Mouse (Mus musculus) embryonic fibroblast, embryonic 13.5 days (primary cell): ENCODE measurements around the gene Gch1.

Experiments used
- CTCF ChIP-seq: IDR thresholded peaks from 2 replicates; pipeline ENCODE4 v1.5.1; 2011; ENCODE audit warnings: mild to moderate bottlenecking, control low read depth, low read length, moderate library complexity, borderline replicate concordance; ENCODE audit not compliant: insufficient read depth
- POLR2A ChIP-seq: IDR thresholded peaks from 2 replicates; pipeline ENCODE4 v1.6.1; 2011; ENCODE audit warnings: low read depth, mild to moderate bottlenecking, control low read depth, low read length, moderate library complexity

GRCm38 (mm10) chr14:47186561-47186960 lies 2.7 kb downstream of the Gch1 start:
- TF ChIP-seq CTCF (no peak), POLR2A (no peak)
